Comparison of ENCODE assay signal across 22 mouse cellular contexts in genomic region chr15:5623021-5623420, GRCm38 (mm10).
"Had no signal": no experiment of that assay in that cellular context is flagged by ENCODE, and none has a peak within 500 bp of the region (broad histone marks: within the 10 kb centered on the region; RNA-seq: fewer than 3 reads in every experiment).

No protein-coding gene starts in this region.

- ATAC-seq: hindbrain, embryonic 16.5 days; hindbrain, postnatal 0 days; inflammation-experienced regulatory T-cells, adult 6 months; intestine, embryonic 15.5 days; intestine, embryonic 16.5 days; intestine, postnatal 0 days had no signal

- DNase-seq: heart, postnatal 10 days; heart, postnatal 14 days; heart, postnatal 36 days; heart, postnatal 4 days; kidney, adult 11 months; kidney, adult 18-20 months; kidney, adult 2 months; kidney, adult 8-10 months; kidney, adult 9 months; kidney, postnatal 10 days; kidney, postnatal 14 days; kidney, postnatal 25 days; kidney, postnatal 36 days; kidney, postnatal 4 days; layer of hippocampus, adult 9-11 months; layer of hippocampus, postnatal 36 days had no signal
